Mouse (Mus musculus) induced T-regulatory cell, adult 2 months (primary cell): ENCODE results near the gene Git2.
A peak's percentile ranks its signal among the peaks of the same experiment; 100 is the strongest.

Experiments used
- DNase-seq: peaks from one replicate; pipeline ENCODE4 v3.0.0-alpha.2; 2012; ENCODE audit warnings: low read depth

The Git2 gene

GRCm38 (mm10) chr5:114686726-114687210, 88.5 kb downstream of the Git2 start:
- no peak for DNase-seq

GRCm38 (mm10) chr5:114685986-114686385, 89.3 kb downstream of the Git2 start:
- DNase-seq, result no peak

GRCm38 (mm10) chr5:114681717-114682116, 93.6 kb downstream of the Git2 start:
- no peak for DNase-seq

- DNase-seq, result peak; percentile 70
Observed at GRCm38 (mm10) chr5:114680676-114681285, 94.5 kb downstream of the Git2 start.

- no peak for DNase-seq
Observed at GRCm38 (mm10) chr5:114679841-114680591, 95.3 kb downstream of the Git2 start.
